Mouse (Mus musculus) brain, embryonic 14.5 days (tissue): ENCODE data around the gene Dhcr7.

ENCODE experiments used
- CTCF ChIP-seq: fragments of 200-500 bp; IDR thresholded peaks from 2 replicates; pipeline ENCODE4 v1.5.1; 2012; ENCODE audit warnings: inconsistent platforms, mild to moderate bottlenecking, moderate library complexity, borderline replicate concordance; ENCODE audit not compliant: insufficient read depth, insufficient read length; ENCODE audit errors: extremely low read depth
- POLR2A ChIP-seq: fragments of 200-500 bp; IDR thresholded peaks from 2 replicates; pipeline ENCODE4 v1.6.1; 2012; ENCODE audit warnings: mild to moderate bottlenecking, inconsistent platforms, borderline replicate concordance; ENCODE audit not compliant: poor library complexity, insufficient read depth, insufficient read length, severe bottlenecking; ENCODE audit errors: extremely low read depth

GRCm38 (mm10) chr7:143823266-143823605 is 291 bp downstream of the Dhcr7 start:
- TF ChIP-seq CTCF: no peak
- TF ChIP-seq POLR2A: no peak
